Mouse (Mus musculus): ENCODE results near the gene Rhbdd1. TPM values are rescaled to one million over a fixed set of nuclear protein-coding genes. Genes with fewer than 3 reads are reported as not detected.

Gene Rhbdd1
- polyA plus RNA-seq, 1 experiment from 2014 or later, result 3.8 TPM

DNA sequence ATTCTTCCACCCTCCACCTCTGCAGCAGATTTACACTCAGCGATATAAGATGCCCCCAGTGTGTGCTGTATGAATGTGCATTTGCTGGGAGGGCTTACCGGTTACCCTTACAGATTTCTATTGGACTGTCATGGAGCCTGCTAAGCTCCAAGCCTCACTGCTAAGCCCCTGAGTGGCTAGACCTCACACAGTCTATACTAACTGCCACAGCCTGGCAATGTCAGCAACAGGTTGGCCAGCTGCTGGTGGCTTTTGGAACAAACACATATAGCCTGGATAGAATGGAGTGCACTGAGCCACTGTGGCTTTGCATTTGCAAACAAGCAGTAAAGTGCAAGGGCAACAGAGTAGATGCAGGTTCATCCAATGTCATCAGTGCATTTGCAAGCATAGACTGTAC, 175.7 kb downstream of the Rhbdd1 start:
- no peak overlapping the region for H3K9ac ChIP-seq (ENCODE audit: low read depth, low read length)
- no peak overlapping the region for H3K27ac ChIP-seq (ENCODE audit: low read length)
- WGBS, result 79% methylated on average over 2 of the region's 2 CpGs
- H3K9me3 ChIP-seq (replicated peaks; ENCODE audit: control insufficient read depth, low read length, poor library complexity, severe bottlenecking), result no peaks in the 10 kb centered on the region
- no peaks in the 10 kb centered on the region for H3K27me3 ChIP-seq (ENCODE audit: control insufficient read depth, insufficient read depth, low read depth, low read length)
- H3K4me2 ChIP-seq (ENCODE audit: low read length), result no peak overlapping the region
- no peaks in the 10 kb centered on the region for H3K4me1 ChIP-seq (ENCODE audit: control insufficient read depth, insufficient read depth, low read length)
- no peaks in the 10 kb centered on the region for H3K36me3 ChIP-seq (ENCODE audit: control insufficient read depth, insufficient read depth, low read length)
- no peak overlapping the region for H3K4me3 ChIP-seq (ENCODE audit: low read depth, low read length)
- no peak for ATAC-seq

Small RNAs within 50 kb of the gene (microRNA-seq; reads per million reads assigned to microRNA genes)
- gene Gm22112, result not detected

Other genes with a start within 250 kb of the Rhbdd1 start
- 24.8 and 26.0 TPM in 2 replicates for gene Gm9747, start 83.3 kb upstream of the Rhbdd1 start, polyA plus RNA-seq (2015; fragmentation: Nextera tagmentation; extraction: Ambion mirVana)
- 7.9 and 8.9 TPM in 2 replicates for gene Irs1, start 25.0 kb upstream of the Rhbdd1 start, polyA plus RNA-seq (2015; fragmentation: Nextera tagmentation; extraction: Ambion mirVana)